Mouse (Mus musculus): ENCODE data around the gene Agap1. TPM values are rescaled to one million over a fixed set of nuclear protein-coding genes. Genes with fewer than 3 reads are reported as not detected.

The Agap1 gene
- 10 to 100 TPM in 17 of 26 experiments, 1 to 10 TPM in 9; 6.4 to 62.6 (median 14.4) TPM for total RNA-seq (2018; cell fraction: chromatin; rRNA removed)
- 10 to 100 TPM in 6 of 26 experiments, 1 to 10 TPM in 20; 1.9 to 12.3 (median 7.6) TPM for total RNA-seq (2018; cell fraction: cytosol; rRNA removed)
- total RNA-seq (2018; cell fraction: nucleus; rRNA removed): 10 to 100 TPM in 13 of 26 experiments, 1 to 10 TPM in 13; 3.5 to 37.3 (median 10.9) TPM
- 4.2 to 9.6 TPM (median 8.8 TPM) in 3 replicates for polyA plus RNA-seq (2018)

- H3K36me3 ChIP-seq (ENCODE audit: inconsistent target): no peaks in the 10 kb centered on the region
- no peaks in the 10 kb centered on the region for H3K79me2 ChIP-seq (ENCODE audit: inconsistent target)
- no peak within 1 kb of the TSS for H3K27ac ChIP-seq
- peak within 1 kb of the TSS; percentile 7; the same call in 1 of the 2 replicates for H3K4me3 ChIP-seq (ENCODE audit: inconsistent target)
- under 1% methylated on average over 94 of the region's 118 CpGs for WGBS (ENCODE audit: missing documents)
Observed at GRCm38 (mm10) chr1:89454196-89455123, at the start of gene Agap1. Gene Agap1, plus strand, starts transcription at chr1:89454806.

GRCm38 (mm10) chr1:89405991-89406390, 48.6 kb upstream of the Agap1 start:
- Histone ChIP-seq H3K4me3 (ENCODE audit: inconsistent target) (no peak overlapping the region), H3K27ac (no peak overlapping the region), H3K79me2 (ENCODE audit: inconsistent target) (no peaks in the 10 kb centered on the region), H3K36me3 (ENCODE audit: inconsistent target) (no peaks in the 10 kb centered on the region)
- 94% methylated on average over 6 of the region's 6 CpGs for WGBS (ENCODE audit: missing documents)

GRCm38 (mm10) chr1:89407986-89408385, 46.6 kb upstream of the Agap1 start:
- Histone ChIP-seq H3K36me3 (ENCODE audit: inconsistent target) (no peaks in the 10 kb centered on the region), H3K4me3 (ENCODE audit: inconsistent target) (no peak overlapping the region), H3K27ac (no peak overlapping the region), H3K79me2 (ENCODE audit: inconsistent target) (no peaks in the 10 kb centered on the region)
- 82% methylated on average over 8 of the region's 8 CpGs for WGBS (ENCODE audit: missing documents)

- no peak overlapping the region for H3K27ac ChIP-seq
- H3K4me3 ChIP-seq (ENCODE audit: inconsistent target): no peak overlapping the region
- no peaks in the 10 kb centered on the region for H3K36me3 ChIP-seq (ENCODE audit: inconsistent target)
- no peaks in the 10 kb centered on the region for H3K79me2 ChIP-seq (ENCODE audit: inconsistent target)
- 68% methylated on average over 2 of the region's 2 CpGs for WGBS (ENCODE audit: missing documents)
Observed at GRCm38 (mm10) chr1:89413122-89413521, 41.5 kb upstream of the Agap1 start.

- H3K27ac ChIP-seq: no peak overlapping the region
- 91% methylated on average over 9 of the region's 9 CpGs for WGBS (ENCODE audit: missing documents)
- no peaks in the 10 kb centered on the region for H3K79me2 ChIP-seq (ENCODE audit: inconsistent target)
- no peak overlapping the region for H3K4me3 ChIP-seq (ENCODE audit: inconsistent target)
- no peaks in the 10 kb centered on the region for H3K36me3 ChIP-seq (ENCODE audit: inconsistent target)
Observed at GRCm38 (mm10) chr1:89414563-89414962, 40.0 kb upstream of the Agap1 start.

- Histone ChIP-seq H3K79me2 (ENCODE audit: inconsistent target) (no peaks in the 10 kb centered on the region), H3K36me3 (ENCODE audit: inconsistent target) (no peaks in the 10 kb centered on the region)
- WGBS (ENCODE audit: missing documents): 36% methylated on average over 5 of the region's 5 CpGs
Observed at GRCm38 (mm10) chr1:89416929-89417328, 37.7 kb upstream of the Agap1 start.

GRCm38 (mm10) chr1:89420642-89421041, 34.0 kb upstream of the Agap1 start:
- Histone ChIP-seq H3K4me3 (ENCODE audit: inconsistent target) (no peak overlapping the region), H3K36me3 (ENCODE audit: inconsistent target) (no peaks in the 10 kb centered on the region), H3K27ac (no peak overlapping the region), H3K79me2 (ENCODE audit: inconsistent target) (no peaks in the 10 kb centered on the region)
- 89% methylated on average over 11 of the region's 11 CpGs for WGBS (ENCODE audit: missing documents)

More at GRCm38 (mm10) chr1:89416929-89417328, 37.7 kb upstream of the Agap1 start:
- no peak overlapping the region for H3K27ac ChIP-seq
- no peak overlapping the region for H3K4me3 ChIP-seq (ENCODE audit: inconsistent target)

- no peaks in the 10 kb centered on the region for H3K36me3 ChIP-seq (ENCODE audit: inconsistent target)
- H3K27ac ChIP-seq: no peak overlapping the region
- H3K4me3 ChIP-seq (ENCODE audit: inconsistent target): no peak overlapping the region
- H3K79me2 ChIP-seq (ENCODE audit: inconsistent target): no peaks in the 10 kb centered on the region
- WGBS (ENCODE audit: missing documents): 70% methylated on average over 4 of the region's 4 CpGs
Observed at GRCm38 (mm10) chr1:89421401-89421800, 33.2 kb upstream of the Agap1 start.

GRCm38 (mm10) chr1:89424563-89424962, 30.0 kb upstream of the Agap1 start:
- Histone ChIP-seq H3K4me3 (ENCODE audit: inconsistent target) (no peak overlapping the region), H3K79me2 (ENCODE audit: inconsistent target) (no peaks in the 10 kb centered on the region), H3K36me3 (ENCODE audit: inconsistent target) (no peaks in the 10 kb centered on the region), H3K27ac (no peak overlapping the region)
- 84% methylated on average over 6 of the region's 6 CpGs for WGBS (ENCODE audit: missing documents)

- Histone ChIP-seq H3K27ac (no peak overlapping the region), H3K4me3 (ENCODE audit: inconsistent target) (no peak overlapping the region), H3K36me3 (ENCODE audit: inconsistent target) (no peaks in the 10 kb centered on the region), H3K79me2 (ENCODE audit: inconsistent target) (no peaks in the 10 kb centered on the region)
- WGBS (ENCODE audit: missing documents): 75% methylated on average over 8 of the region's 8 CpGs
Observed at GRCm38 (mm10) chr1:89426137-89426536, 28.5 kb upstream of the Agap1 start.

GRCm38 (mm10) chr1:89428671-89429070, 25.9 kb upstream of the Agap1 start:
- H3K36me3 ChIP-seq (ENCODE audit: inconsistent target): no peaks in the 10 kb centered on the region
- no peak overlapping the region for H3K27ac ChIP-seq
- H3K4me3 ChIP-seq (ENCODE audit: inconsistent target): no peak overlapping the region
- WGBS (ENCODE audit: missing documents): 81% methylated on average over 5 of the region's 5 CpGs
- no peaks in the 10 kb centered on the region for H3K79me2 ChIP-seq (ENCODE audit: inconsistent target)

GRCm38 (mm10) chr1:89429946-89430640, 24.5 kb upstream of the Agap1 start:
- 96% methylated on average over 11 of the region's 11 CpGs for WGBS (ENCODE audit: missing documents)
- Histone ChIP-seq H3K79me2 (ENCODE audit: inconsistent target) (no peaks in the 10 kb centered on the region), H3K27ac (no peak overlapping the region), H3K4me3 (ENCODE audit: inconsistent target) (no peak overlapping the region), H3K36me3 (ENCODE audit: inconsistent target) (no peaks in the 10 kb centered on the region)

GRCm38 (mm10) chr1:89439351-89439750, 15.3 kb upstream of the Agap1 start:
- 78% methylated on average over 6 of the region's 6 CpGs for WGBS (ENCODE audit: missing documents)
- no peak overlapping the region for H3K4me3 ChIP-seq (ENCODE audit: inconsistent target)

GRCm38 (mm10) chr1:89441236-89441897, 13.2 kb upstream of the Agap1 start:
- H3K79me2 ChIP-seq (ENCODE audit: inconsistent target): no peaks in the 10 kb centered on the region
- H3K27ac ChIP-seq: no peak overlapping the region
- 78% methylated on average over 5 of the region's 5 CpGs for WGBS (ENCODE audit: missing documents)
- no peaks in the 10 kb centered on the region for H3K36me3 ChIP-seq (ENCODE audit: inconsistent target)
- H3K4me3 ChIP-seq (ENCODE audit: inconsistent target): no peak overlapping the region

More at GRCm38 (mm10) chr1:89439351-89439750, 15.3 kb upstream of the Agap1 start:
- Histone ChIP-seq H3K79me2 (ENCODE audit: inconsistent target) (no peaks in the 10 kb centered on the region), H3K27ac (no peak overlapping the region), H3K36me3 (ENCODE audit: inconsistent target) (no peaks in the 10 kb centered on the region)

All from macrophage (primary cell).